Mouse (Mus musculus): ENCODE measurements at regions not wholly inside any gene's neighbourhood (a gene's known extent, or its start where the extent isn't known, plus 50 kb on each side); places are given as distances from the start of the nearest gene placed in this dataset.

DNA sequence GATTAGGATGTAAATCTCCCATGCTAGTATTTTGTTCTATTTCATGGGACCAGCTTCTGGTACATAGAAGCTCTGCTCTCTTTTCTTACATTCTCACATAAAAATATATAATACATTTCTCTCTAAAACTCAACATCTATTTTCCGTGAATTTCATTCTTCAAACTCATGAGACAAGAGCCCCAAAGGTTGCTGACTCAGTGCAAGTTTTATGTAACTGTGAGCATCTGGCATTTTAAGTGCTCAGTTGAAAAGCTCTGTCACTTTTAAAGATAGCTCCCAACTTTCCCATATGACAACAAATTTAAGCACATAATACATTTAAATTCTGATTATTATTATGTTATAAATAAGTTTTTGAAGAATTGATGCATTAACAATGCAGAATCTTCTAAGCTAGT is 268.5 kb downstream of the AW209491 start:
- WGBS, result 84% methylated on average over 1 of the region's 1 CpGs
- no peak for DNase-seq (ENCODE audit: low spot score)
- H3K27ac ChIP-seq, result no peak overlapping the region
- no peaks in the 10 kb centered on the region for H3K27me3 ChIP-seq (ENCODE audit: insufficient read depth, poor library complexity, severe bottlenecking)
- no peaks in the 10 kb centered on the region for H3K9me3 ChIP-seq
- H3K4me3 ChIP-seq, result no peak overlapping the region
- no peaks in the 10 kb centered on the region for H3K4me1 ChIP-seq (replicated peaks)
- H3K36me3 ChIP-seq, result no peaks in the 10 kb centered on the region

DNA sequence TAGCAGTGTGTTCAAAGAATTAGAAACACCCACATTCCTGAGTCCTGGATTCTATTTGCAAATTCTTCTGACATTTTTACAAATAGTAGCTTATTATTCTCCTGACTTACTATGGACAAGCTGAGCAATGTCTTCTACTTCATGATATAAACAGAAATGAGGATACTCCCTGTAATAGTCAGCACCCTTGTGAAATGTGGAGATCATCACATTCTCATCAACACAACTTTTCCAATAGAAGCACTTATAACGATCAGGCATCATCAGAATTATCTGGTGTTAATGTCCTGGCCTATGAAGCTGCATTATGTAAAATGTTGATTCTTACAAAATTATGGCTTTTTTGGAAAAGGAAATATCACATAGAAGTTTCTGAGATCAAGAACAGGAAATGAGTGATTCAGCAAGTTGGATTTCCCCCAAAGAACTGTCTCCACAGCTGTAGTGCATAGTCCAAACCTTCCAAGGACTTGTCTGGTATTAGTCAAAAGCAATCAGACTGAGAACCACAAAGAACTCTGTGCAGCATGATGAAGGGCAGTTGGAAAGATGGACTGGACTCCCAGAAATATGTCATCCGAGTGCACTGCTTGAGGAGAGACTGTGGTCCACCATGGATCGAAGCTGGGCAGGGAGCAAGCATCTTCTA is 300.3 kb downstream of the AW209491 start:
- no peaks in the 10 kb centered on the region for H3K27me3 ChIP-seq (ENCODE audit: insufficient read depth, poor library complexity, severe bottlenecking)
- no peaks in the 10 kb centered on the region for H3K4me1 ChIP-seq (replicated peaks)
- H3K27ac ChIP-seq, result no peak overlapping the region
- H3K4me3 ChIP-seq, result no peak overlapping the region
- no peaks in the 10 kb centered on the region for H3K9me3 ChIP-seq
- no peaks in the 10 kb centered on the region for H3K36me3 ChIP-seq
- DNase-seq (ENCODE audit: low spot score), result no peak
- WGBS, result 92% methylated on average over 3 of the region's 3 CpGs

DNA sequence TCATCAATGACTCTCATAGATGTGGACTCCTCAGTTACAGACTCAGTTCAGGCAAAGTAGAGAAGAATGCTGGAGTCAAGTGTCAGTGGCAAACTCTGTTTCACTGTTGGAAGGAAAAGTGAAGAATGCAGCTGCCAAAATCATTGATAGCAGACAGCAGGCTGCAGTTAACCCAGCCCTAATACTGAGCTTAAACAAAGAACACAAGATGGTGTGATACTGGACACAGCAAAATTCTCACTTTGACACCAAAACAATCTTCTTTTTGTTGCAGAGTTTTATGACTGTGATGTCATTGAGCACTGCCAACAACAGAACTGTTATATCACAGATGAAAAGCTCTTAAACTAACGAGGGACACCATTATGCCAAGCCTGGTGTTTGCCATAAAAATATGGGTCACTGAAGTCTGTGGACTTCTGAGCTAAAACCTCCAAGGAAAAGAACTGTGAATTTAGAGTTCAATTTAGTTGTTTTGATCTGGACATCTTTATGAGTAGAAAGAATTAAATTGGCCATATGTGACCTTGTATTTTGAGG is 336.3 kb downstream of the AW209491 start:
- Histone ChIP-seq H3K9me3 (no peaks in the 10 kb centered on the region), H3K27me3 (ENCODE audit: insufficient read depth, poor library complexity, severe bottlenecking) (no peaks in the 10 kb centered on the region), H3K4me1 (replicated peaks) (no peaks in the 10 kb centered on the region), H3K4me3 (no peak overlapping the region), H3K36me3 (no peaks in the 10 kb centered on the region), H3K27ac (no peak overlapping the region)
- WGBS, result 76% methylated on average over 1 of the region's 1 CpGs
- DNase-seq (ENCODE audit: low spot score), result no peak

DNA sequence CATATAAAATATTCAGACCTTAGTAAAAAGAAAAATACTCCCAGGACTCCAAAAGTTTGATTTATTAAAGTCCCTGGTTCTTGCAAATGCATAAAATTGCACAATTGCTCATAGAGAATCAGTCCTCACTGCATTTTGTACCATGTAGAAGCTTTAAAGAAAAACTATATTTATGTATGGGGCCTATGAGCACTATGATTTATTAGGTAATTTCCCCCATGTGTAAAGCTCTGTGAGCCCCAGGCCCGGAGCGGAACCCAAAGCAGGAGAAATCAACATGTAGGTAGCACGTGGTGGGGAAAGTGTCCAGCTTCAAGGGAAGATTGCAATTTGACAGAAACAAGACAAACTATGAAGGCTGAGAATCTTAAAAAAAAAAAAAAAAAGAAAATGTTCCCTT is 372.7 kb downstream of the AW209491 start:
- H3K4me1 ChIP-seq (replicated peaks), result no peaks in the 10 kb centered on the region
- 88% methylated on average over 3 of the region's 3 CpGs for WGBS
- DNase-seq (ENCODE audit: low spot score), result no peak
- H3K27ac ChIP-seq, result no peak overlapping the region
- H3K4me3 ChIP-seq, result no peak overlapping the region
- H3K36me3 ChIP-seq, result no peaks in the 10 kb centered on the region
- H3K27me3 ChIP-seq (ENCODE audit: insufficient read depth, poor library complexity, severe bottlenecking), result no peaks in the 10 kb centered on the region
- H3K9me3 ChIP-seq, result no peaks in the 10 kb centered on the region

DNA sequence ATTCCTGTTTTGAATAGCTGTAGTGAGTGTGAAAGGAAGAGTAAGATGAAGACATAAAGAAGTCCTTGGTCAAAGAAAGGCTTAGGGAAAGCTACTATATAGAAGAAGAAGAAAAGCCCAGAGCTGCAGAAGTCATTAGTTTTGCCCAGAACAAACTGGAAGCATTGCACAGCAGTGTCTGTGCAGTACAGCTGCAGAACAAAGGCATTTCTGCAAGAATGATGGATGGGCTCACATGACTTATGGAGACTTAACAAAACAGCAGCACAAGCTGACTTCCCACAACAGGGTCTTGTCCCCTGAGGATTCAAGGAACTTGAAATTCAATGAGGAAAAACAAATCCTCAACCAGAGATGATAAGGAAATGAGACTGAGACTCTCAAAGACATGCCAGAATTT is 381.7 kb downstream of the AW209491 start:
- Histone ChIP-seq H3K9me3 (no peaks in the 10 kb centered on the region), H3K27ac (no peak overlapping the region), H3K4me1 (replicated peaks) (peaks cover 8% of the 10 kb centered on the region; the same call in 1 of the 2 replicates), H3K36me3 (no peaks in the 10 kb centered on the region), H3K27me3 (ENCODE audit: insufficient read depth, poor library complexity, severe bottlenecking) (no peaks in the 10 kb centered on the region), H3K4me3 (no peak overlapping the region)
- peak; percentile 15 for DNase-seq (ENCODE audit: low spot score)

DNA sequence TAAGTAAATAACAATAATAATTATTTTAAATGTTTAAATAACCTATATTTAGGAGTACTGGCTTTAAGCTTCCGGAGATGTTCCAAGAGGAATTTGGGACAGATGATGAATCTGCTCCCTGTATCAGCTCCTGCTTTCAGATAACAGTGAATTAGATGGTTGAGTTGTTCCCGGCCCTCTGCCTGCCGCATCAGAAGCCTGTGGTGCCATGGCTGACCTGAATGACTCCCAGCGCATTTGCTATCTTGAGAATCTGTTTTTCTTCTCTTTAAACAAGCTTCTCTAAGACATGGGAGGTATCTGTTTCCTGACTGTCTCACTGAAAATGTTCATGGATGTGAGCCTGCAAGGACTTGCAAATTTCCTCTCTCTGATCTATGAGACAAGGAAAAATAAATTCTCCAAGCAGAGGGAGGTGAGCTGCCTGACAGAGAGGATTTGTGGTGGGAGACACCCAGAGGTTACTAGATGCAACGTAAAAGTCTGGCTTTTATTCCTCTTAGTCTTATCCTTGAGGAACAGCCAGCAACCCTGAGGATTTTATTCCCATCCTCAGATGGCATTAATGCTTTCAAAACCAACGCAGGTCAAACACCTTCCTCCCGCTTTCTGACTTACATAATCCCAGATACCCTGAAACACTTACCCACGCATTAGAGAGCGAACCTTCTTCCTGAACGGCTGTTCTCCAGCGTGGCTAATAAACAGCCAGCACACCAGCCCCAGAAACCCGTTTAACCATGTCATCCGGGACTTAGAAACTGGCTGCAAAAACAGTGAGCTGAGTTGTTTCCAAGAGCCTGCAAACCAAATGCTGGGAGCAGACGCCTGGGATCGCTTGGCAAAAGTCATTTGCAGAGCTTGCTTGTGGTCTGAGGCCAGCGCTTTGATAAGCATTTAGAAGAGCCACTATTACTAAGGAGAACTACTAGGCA is 389.1 kb downstream of the AW209491 start:
- 71% methylated on average over 16 of the region's 16 CpGs for WGBS
- H3K36me3 ChIP-seq, result no peaks in the 10 kb centered on the region
- no peak for DNase-seq (ENCODE audit: low spot score)
- no peak overlapping the region for H3K27ac ChIP-seq
- no peak overlapping the region for H3K4me3 ChIP-seq
- H3K9me3 ChIP-seq, result no peaks in the 10 kb centered on the region
- H3K4me1 ChIP-seq (replicated peaks), result no peaks in the 10 kb centered on the region
- H3K27me3 ChIP-seq (ENCODE audit: insufficient read depth, poor library complexity, severe bottlenecking), result no peaks in the 10 kb centered on the region

DNA sequence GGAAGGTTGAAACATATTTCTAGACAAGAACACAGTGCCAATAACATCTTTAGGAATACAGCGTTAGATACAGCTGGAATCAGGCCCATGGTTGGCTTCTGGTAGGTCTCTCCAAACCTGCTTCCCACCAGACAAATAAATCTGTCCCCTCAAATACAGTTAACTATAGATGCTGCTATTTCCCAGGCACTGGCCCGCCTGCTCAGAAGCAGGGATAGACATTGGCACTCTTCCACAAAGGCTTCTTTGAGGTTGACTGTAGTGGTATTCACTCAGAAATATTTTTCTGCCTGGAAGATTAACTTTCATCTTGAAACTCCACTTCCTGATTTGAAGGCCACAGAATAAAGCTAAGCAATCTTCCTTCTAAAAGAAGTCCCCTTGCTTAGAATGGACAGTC is 396.6 kb downstream of the AW209491 start:
- Histone ChIP-seq H3K27ac (no peak overlapping the region), H3K27me3 (ENCODE audit: insufficient read depth, poor library complexity, severe bottlenecking) (no peaks in the 10 kb centered on the region), H3K4me3 (no peak overlapping the region), H3K4me1 (replicated peaks) (no peaks in the 10 kb centered on the region), H3K9me3 (no peaks in the 10 kb centered on the region), H3K36me3 (no peaks in the 10 kb centered on the region)
- 95% methylated on average over 2 of the region's 2 CpGs for WGBS
- DNase-seq (ENCODE audit: low spot score), result no peak

DNA sequence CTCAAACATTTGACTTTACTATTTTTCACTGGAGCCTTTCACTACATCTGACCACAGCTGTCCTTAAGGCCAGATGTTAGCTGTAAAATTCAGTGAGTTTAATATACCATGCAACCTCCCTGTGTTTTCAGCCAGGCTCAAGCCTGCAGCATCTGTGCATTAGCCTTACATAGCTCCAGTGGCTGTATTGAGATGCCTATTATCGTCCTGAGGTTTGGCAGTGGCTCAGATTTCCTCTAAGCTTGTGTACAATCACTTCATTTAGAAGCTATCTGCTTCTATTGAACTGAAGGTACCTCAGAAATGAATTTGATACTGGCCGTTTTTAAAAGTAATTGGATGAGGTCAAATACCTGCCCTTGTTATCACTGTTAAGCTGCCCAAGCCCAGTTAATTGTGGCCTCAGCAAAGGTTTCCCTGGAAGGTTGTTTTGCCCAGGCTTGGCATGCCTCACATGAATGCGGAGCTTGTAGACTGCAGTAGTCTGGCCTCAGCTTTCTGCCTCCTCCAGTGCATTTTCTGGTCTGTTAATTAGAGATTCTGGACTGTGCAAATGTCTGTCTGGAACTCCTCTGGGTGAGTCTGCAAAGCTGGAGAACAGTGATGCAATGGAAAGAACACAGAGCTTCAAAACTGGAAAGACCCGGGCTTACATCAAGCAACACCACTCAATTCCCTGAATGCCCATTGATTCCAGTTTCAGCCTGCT is 410.2 kb upstream of the Gli3 start:
- H3K36me3 ChIP-seq, result no peaks in the 10 kb centered on the region
- H3K27ac ChIP-seq, result no peak overlapping the region
- H3K9me3 ChIP-seq, result no peaks in the 10 kb centered on the region
- 63% methylated on average over 4 of the region's 4 CpGs for WGBS
- H3K4me1 ChIP-seq (replicated peaks), result no peaks in the 10 kb centered on the region
- H3K27me3 ChIP-seq (ENCODE audit: insufficient read depth, poor library complexity, severe bottlenecking), result no peaks in the 10 kb centered on the region
- no peak overlapping the region for H3K4me3 ChIP-seq
- DNase-seq (ENCODE audit: low spot score), result no peak

DNA sequence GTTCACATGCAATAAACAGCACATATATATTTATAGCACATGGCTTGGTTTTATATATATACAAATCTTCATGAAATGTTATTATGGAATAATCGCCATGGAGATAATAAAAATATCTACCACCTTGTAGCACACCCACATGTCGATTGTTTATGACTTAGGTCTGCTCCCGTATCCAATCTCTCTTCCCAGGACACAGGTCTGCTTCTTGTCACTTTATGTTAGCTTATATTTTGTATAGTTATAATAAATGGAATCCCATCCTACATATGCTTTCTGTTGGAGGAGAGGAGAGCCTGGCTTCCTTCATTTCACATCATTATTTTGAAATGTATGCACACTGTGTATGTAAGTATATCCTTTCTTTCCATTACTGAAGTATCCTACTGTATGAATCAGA is 408.3 kb upstream of the Gli3 start:
- no peak overlapping the region for H3K4me3 ChIP-seq
- H3K9me3 ChIP-seq, result no peaks in the 10 kb centered on the region
- no peaks in the 10 kb centered on the region for H3K4me1 ChIP-seq (replicated peaks)
- no peaks in the 10 kb centered on the region for H3K36me3 ChIP-seq
- no peaks in the 10 kb centered on the region for H3K27me3 ChIP-seq (ENCODE audit: insufficient read depth, poor library complexity, severe bottlenecking)
- 97% methylated on average over 3 of the region's 3 CpGs for WGBS
- DNase-seq (ENCODE audit: low spot score), result no peak
- H3K27ac ChIP-seq, result no peak overlapping the region

DNA sequence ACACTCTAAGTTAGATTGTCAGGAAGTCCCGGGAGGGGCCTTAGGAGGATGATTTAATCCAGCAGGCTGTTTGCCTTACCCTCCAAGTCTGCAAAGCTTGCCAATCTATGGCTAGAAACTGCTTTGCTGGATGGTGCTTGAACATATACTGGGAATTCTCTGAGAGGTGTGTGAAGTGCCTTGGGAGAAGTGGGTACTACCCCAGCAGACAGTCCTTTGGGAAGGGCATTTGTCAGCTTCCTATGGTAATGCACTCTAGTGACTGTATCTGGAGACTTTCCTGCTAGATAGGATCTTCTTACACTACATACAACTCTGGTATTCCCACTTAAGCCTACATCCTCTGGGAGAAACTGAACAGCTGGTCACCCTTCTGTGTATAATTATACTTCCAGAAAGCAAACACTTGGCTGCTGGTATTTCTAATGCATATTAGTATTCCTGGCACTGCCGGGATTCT is 384.4 kb upstream of the Gli3 start:
- no peaks in the 10 kb centered on the region for H3K27me3 ChIP-seq (ENCODE audit: insufficient read depth, poor library complexity, severe bottlenecking)
- H3K4me1 ChIP-seq (replicated peaks), result no peaks in the 10 kb centered on the region
- no peak for DNase-seq (ENCODE audit: low spot score)
- 82% methylated on average over 2 of the region's 2 CpGs for WGBS
- no peak overlapping the region for H3K4me3 ChIP-seq
- no peaks in the 10 kb centered on the region for H3K36me3 ChIP-seq
- H3K27ac ChIP-seq, result no peak overlapping the region
- H3K9me3 ChIP-seq, result no peaks in the 10 kb centered on the region

DNA sequence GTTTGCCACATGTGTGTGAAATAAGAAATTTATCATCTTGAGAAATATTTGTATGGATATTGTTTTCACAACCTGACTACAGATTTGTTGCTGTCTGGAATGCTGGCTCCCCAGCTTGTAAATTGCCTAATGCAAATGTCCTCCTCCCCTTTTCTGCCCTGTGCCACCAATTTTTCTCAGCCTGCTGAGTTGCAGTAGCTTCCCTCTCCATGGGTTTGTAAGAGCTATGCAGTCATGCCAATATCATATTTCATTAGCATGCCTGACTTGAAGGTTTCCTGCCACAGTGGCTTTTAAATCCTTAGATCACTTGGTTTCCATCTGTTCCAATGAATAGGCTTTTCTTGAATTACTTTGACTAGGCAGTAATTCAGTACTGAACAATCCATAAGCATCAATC is 383.9 kb upstream of the Gli3 start:
- no peak for DNase-seq (ENCODE audit: low spot score)
- H3K4me1 ChIP-seq (replicated peaks), result no peaks in the 10 kb centered on the region
- H3K27ac ChIP-seq, result no peak overlapping the region
- H3K27me3 ChIP-seq (ENCODE audit: insufficient read depth, poor library complexity, severe bottlenecking), result no peaks in the 10 kb centered on the region
- no peaks in the 10 kb centered on the region for H3K9me3 ChIP-seq
- no peaks in the 10 kb centered on the region for H3K36me3 ChIP-seq
- H3K4me3 ChIP-seq, result no peak overlapping the region

DNA sequence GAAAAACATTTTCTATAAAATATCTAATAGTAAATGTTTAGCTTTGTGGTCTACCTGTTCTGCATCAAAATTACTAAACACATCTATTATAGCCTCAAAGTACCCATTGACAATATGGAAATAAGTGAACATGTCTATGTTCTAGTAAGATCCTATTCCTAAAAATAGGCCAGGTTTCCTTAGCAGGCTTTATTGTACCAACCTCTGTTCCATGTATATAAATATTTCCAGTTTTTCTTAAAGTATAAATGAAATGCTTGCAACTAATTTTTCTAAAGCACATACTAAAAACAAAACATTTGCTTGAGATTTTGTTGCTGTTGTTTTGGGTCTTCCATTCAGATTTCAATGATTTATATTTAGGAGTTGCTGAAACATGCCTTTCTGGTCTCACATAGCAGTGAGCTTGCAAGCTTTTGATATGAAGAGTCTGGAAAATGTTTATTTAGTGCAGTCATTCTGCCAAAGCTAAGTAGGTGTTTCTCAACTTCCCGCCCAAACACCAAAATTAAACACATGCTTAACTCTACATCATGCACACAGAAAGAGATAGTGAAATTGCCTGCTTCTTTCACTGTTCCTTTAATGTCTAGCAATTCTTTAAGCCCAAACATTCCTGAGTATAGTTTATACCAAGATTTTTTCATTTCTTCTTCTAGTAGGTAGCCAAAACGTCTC is 380.6 kb upstream of the Gli3 start:
- no peaks in the 10 kb centered on the region for H3K9me3 ChIP-seq
- no peaks in the 10 kb centered on the region for H3K36me3 ChIP-seq
- no peaks in the 10 kb centered on the region for H3K27me3 ChIP-seq (ENCODE audit: insufficient read depth, poor library complexity, severe bottlenecking)
- no peak overlapping the region for H3K4me3 ChIP-seq
- H3K4me1 ChIP-seq (replicated peaks), result no peaks in the 10 kb centered on the region
- H3K27ac ChIP-seq, result no peak overlapping the region
- DNase-seq (ENCODE audit: low spot score), result no peak
- WGBS, result 88% methylated on average over 2 of the region's 2 CpGs
